Mouse (Mus musculus): ENCODE measurements at regions not wholly inside any gene's neighbourhood (a gene's known extent, or its start where the extent isn't known, plus 50 kb on each side); places are given as distances from the start of the nearest gene placed in this dataset.

DNA sequence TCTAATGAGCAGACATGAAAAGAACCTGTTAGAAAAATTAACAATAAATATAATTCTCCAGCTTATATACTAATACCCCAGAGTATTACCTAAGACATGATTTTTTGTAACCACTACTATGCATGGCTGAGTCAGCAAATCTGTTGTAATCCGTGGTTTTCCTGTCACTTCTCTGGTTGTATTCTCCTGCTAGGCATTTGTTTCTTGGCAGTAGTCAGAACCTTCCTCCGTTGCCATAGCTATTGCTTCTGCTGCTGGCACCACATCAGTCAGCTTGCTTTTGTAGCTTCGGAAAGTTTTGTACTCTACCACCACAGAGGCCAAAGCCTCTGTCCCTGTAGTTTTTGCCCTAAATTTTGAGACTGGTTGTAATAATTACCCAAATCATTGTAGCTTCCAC lies 381.4 kb upstream of the Dph6 start:
- TF ChIP-seq CTCF (IDR thresholded peaks at IDR 0.05; ENCODE audit: borderline replicate concordance, control insufficient read depth, extremely low read depth, insufficient read depth, low read length, poor library complexity) (no peak), POLR2A (IDR thresholded peaks at IDR 0.05; ENCODE audit: control insufficient read depth, extremely low read depth, insufficient read depth, low read length, poor library complexity) (no peak)

Measured in thymus, adult 2 months (tissue).